Mouse (Mus musculus) heart, embryonic 16.5 days (tissue): ENCODE measurements around the gene Nadk. TPM values are rescaled to one million over a fixed set of nuclear protein-coding genes. Genes with fewer than 3 reads are reported as not detected.

Experiments used
- ATAC-seq: fragments of 200-750 bp; cut with Nextera tagmentation; replicated peaks from 2 replicates; pipeline ENCODE4 v1.8.0; 2017; ENCODE audit warnings: moderate number of reproducible peaks; ENCODE audit not compliant: insufficient read depth, low FRiP score; ENCODE audit errors: extremely low read depth
- H3K27ac ChIP-seq: fragments of 300-500 bp; sonication (generic); 2 replicates; pipeline ENCODE4 v1.5.1; 2014; ENCODE audit warnings: mild to moderate bottlenecking, low read length, control low read depth, moderate library complexity
- H3K27me3 ChIP-seq: fragments of 300-500 bp; sonication (generic); 2 replicates; pipeline ENCODE4 v1.6.1; 2014; ENCODE audit warnings: low read length, mixed read lengths; ENCODE audit not compliant: control insufficient read depth, insufficient read depth
- H3K36me3 ChIP-seq: fragments of 300-500 bp; sonication (generic); 2 replicates; pipeline ENCODE4 v1.6.1; 2014; ENCODE audit not compliant: control insufficient read depth, insufficient read depth
- H3K4me1 ChIP-seq: fragments of 300-500 bp; sonication (generic); 2 replicates; pipeline ENCODE4 v1.6.1; 2014; ENCODE audit warnings: low read length, mixed read lengths; ENCODE audit not compliant: control insufficient read depth, insufficient read depth
- H3K4me2 ChIP-seq: fragments of 300-500 bp; sonication (generic); 2 replicates; pipeline ENCODE4 v1.6.1; 2014; ENCODE audit warnings: low read depth, mild to moderate bottlenecking, control low read depth, low read length
- H3K4me3 ChIP-seq: fragments of 300-500 bp; sonication (generic); 2 replicates; pipeline ENCODE4 v1.5.1; 2014; ENCODE audit warnings: mild to moderate bottlenecking, control low read depth, low read length
- H3K9ac ChIP-seq: fragments of 300-500 bp; sonication (generic); 2 replicates; pipeline ENCODE4 v1.6.1; 2014; ENCODE audit warnings: low read length, control low read depth
- H3K9me3 ChIP-seq: fragments of 300-500 bp; sonication (generic); replicated peaks from 2 replicates; pipeline ENCODE4 v1.6.1; 2016; ENCODE audit warnings: low read length; ENCODE audit not compliant: control insufficient read depth
- WGBS: fragments of 180-500 bp; shearing (Covaris S2); extraction: QIAGEN DNeasy Blood & Tissue Kit; methylation state at CpG from one replicate; pipeline ENCODE4 v1.1.7; 2014; 5-methylcytosine and 5-hydroxymethylcytosine counted together
- polyA plus RNA-seq: library from polyadenylated mRNA; unstranded; fragments of >200 nt; fragmentation: Nextera tagmentation; extraction: Ambion mirVana; gene quantifications from 2 replicates; pipeline ENCODE4 v1.2.1, GENCODE M21; 2015

Gene Nadk
- polyA plus RNA-seq: 52.4 and 52.8 TPM in 2 replicates

- Histone ChIP-seq H3K9ac (peak within 1 kb of the TSS; percentile 59), H3K27ac (peak within 1 kb of the TSS; percentile 90), H3K36me3 (peaks cover 23% of the 10 kb centered on the region), H3K27me3 (no peaks in the 10 kb centered on the region), H3K4me3 (peak within 1 kb of the TSS; percentile 79), H3K9me3 (no peaks in the 10 kb centered on the region), H3K4me1 (peaks cover 42% of the 10 kb centered on the region), H3K4me2 (peak within 1 kb of the TSS; percentile 71)
- 63% methylated on average over 7 of the region's 7 CpGs for WGBS
- no peak for ATAC-seq
Measured at GRCm38 (mm10) chr4:155561661-155562442, at the start of gene Nadk. Nadk (plus strand) TSS chr4:155562378.

- WGBS: 90% methylated on average over 2 of the region's 2 CpGs
- ATAC-seq: no peak
Measured at GRCm38 (mm10) chr4:155514810-155515209, 47.4 kb upstream of the Nadk start.

GRCm38 (mm10) chr4:155517948-155518517 lies 44.1 kb upstream of the Nadk start:
- H3K4me3 ChIP-seq: no peak overlapping the region
- no peak overlapping the region for H3K9ac ChIP-seq
- no peaks in the 10 kb centered on the region for H3K27me3 ChIP-seq
- no peaks in the 10 kb centered on the region; the same call in 1 of the 2 replicates for H3K36me3 ChIP-seq
- H3K4me2 ChIP-seq: no peak overlapping the region
- no peaks in the 10 kb centered on the region; the same call in 1 of the 2 replicates for H3K4me1 ChIP-seq
- no peak overlapping the region for H3K27ac ChIP-seq
- no peaks in the 10 kb centered on the region for H3K9me3 ChIP-seq
- WGBS: 79% methylated on average over 7 of the region's 7 CpGs
- ATAC-seq: no peak

More at GRCm38 (mm10) chr4:155514810-155515209, 47.4 kb upstream of the Nadk start:
- Histone ChIP-seq H3K9me3 (no peaks in the 10 kb centered on the region), H3K4me1 (peaks cover 6% of the 10 kb centered on the region; the same call in 1 of the 2 replicates), H3K4me2 (no peak overlapping the region), H3K27me3 (no peaks in the 10 kb centered on the region), H3K4me3 (no peak overlapping the region), H3K27ac (no peak overlapping the region), H3K9ac (no peak overlapping the region), H3K36me3 (no peaks in the 10 kb centered on the region; the same call in 1 of the 2 replicates)

GRCm38 (mm10) chr4:155522327-155522726 lies 39.9 kb upstream of the Nadk start:
- Histone ChIP-seq H3K27ac (no peak overlapping the region), H3K9ac (no peak overlapping the region), H3K9me3 (no peaks in the 10 kb centered on the region), H3K4me2 (no peak overlapping the region), H3K4me3 (no peak overlapping the region), H3K36me3 (no peaks in the 10 kb centered on the region; the same call in 1 of the 2 replicates), H3K27me3 (no peaks in the 10 kb centered on the region), H3K4me1 (no peaks in the 10 kb centered on the region)
- 77% methylated on average over 7 of the region's 7 CpGs for WGBS
- ATAC-seq: no peak

- no peaks in the 10 kb centered on the region for H3K9me3 ChIP-seq
- H3K4me1 ChIP-seq: no peaks in the 10 kb centered on the region
- H3K36me3 ChIP-seq: peaks cover 13% of the 10 kb centered on the region; the same call in 1 of the 2 replicates
- H3K27ac ChIP-seq: no peak overlapping the region
- H3K9ac ChIP-seq: no peak overlapping the region
- peak; percentile 32; the same call in 1 of the 2 replicates for ATAC-seq
- WGBS: 67% methylated on average over 5 of the region's 5 CpGs
- H3K4me3 ChIP-seq: no peak overlapping the region
- no peak overlapping the region for H3K4me2 ChIP-seq
- H3K27me3 ChIP-seq: no peaks in the 10 kb centered on the region
Measured at GRCm38 (mm10) chr4:155525751-155526150, 36.4 kb upstream of the Nadk start.

GRCm38 (mm10) chr4:155529294-155529693 lies 32.9 kb upstream of the Nadk start:
- H3K36me3 ChIP-seq: peaks cover 18% of the 10 kb centered on the region
- H3K4me1 ChIP-seq: no peaks in the 10 kb centered on the region
- H3K9me3 ChIP-seq: no peaks in the 10 kb centered on the region
- H3K4me3 ChIP-seq: no peak overlapping the region
- no peak for ATAC-seq
- no peak overlapping the region for H3K27ac ChIP-seq
- WGBS: 74% methylated on average over 3 of the region's 3 CpGs
- no peak overlapping the region for H3K4me2 ChIP-seq
- H3K9ac ChIP-seq: no peak overlapping the region
- H3K27me3 ChIP-seq: no peaks in the 10 kb centered on the region

GRCm38 (mm10) chr4:155549993-155550392 lies 12.2 kb upstream of the Nadk start:
- Histone ChIP-seq H3K27me3 (no peaks in the 10 kb centered on the region), H3K4me3 (no peak overlapping the region), H3K36me3 (peaks cover 47% of the 10 kb centered on the region), H3K4me1 (no peaks in the 10 kb centered on the region), H3K4me2 (no peak overlapping the region), H3K27ac (no peak overlapping the region), H3K9ac (no peak overlapping the region), H3K9me3 (no peaks in the 10 kb centered on the region)
- ATAC-seq: no peak
- WGBS: 93% methylated on average over 7 of the region's 7 CpGs

- Histone ChIP-seq H3K4me3 (no peak overlapping the region), H3K4me2 (no peak overlapping the region), H3K36me3 (peaks cover 47% of the 10 kb centered on the region), H3K9me3 (no peaks in the 10 kb centered on the region), H3K27me3 (no peaks in the 10 kb centered on the region), H3K4me1 (no peaks in the 10 kb centered on the region), H3K9ac (no peak overlapping the region), H3K27ac (no peak overlapping the region)
- ATAC-seq: no peak
- 82% methylated on average over 2 of the region's 2 CpGs for WGBS
Measured at GRCm38 (mm10) chr4:155550446-155550845, 11.7 kb upstream of the Nadk start.

GRCm38 (mm10) chr4:155551073-155551472 lies 11.1 kb upstream of the Nadk start:
- Histone ChIP-seq H3K9ac (no peak overlapping the region), H3K27me3 (no peaks in the 10 kb centered on the region), H3K4me1 (no peaks in the 10 kb centered on the region), H3K27ac (no peak overlapping the region), H3K4me3 (no peak overlapping the region), H3K36me3 (peaks cover 47% of the 10 kb centered on the region), H3K9me3 (no peaks in the 10 kb centered on the region), H3K4me2 (no peak overlapping the region)
- 91% methylated on average over 4 of the region's 4 CpGs for WGBS
- no peak for ATAC-seq
